Mouse (Mus musculus): ENCODE measurements around the gene Rab31. TPM values are rescaled to one million over a fixed set of nuclear protein-coding genes. Genes with fewer than 3 reads are reported as not detected.

Gene Rab31
- 2.4 TPM for total RNA-seq (2023)

GRCm38 (mm10) chr17:65771951-65772934 is at the start of gene Rab31:
Rab31 (minus strand) TSS chr17:65772752.

DNA sequence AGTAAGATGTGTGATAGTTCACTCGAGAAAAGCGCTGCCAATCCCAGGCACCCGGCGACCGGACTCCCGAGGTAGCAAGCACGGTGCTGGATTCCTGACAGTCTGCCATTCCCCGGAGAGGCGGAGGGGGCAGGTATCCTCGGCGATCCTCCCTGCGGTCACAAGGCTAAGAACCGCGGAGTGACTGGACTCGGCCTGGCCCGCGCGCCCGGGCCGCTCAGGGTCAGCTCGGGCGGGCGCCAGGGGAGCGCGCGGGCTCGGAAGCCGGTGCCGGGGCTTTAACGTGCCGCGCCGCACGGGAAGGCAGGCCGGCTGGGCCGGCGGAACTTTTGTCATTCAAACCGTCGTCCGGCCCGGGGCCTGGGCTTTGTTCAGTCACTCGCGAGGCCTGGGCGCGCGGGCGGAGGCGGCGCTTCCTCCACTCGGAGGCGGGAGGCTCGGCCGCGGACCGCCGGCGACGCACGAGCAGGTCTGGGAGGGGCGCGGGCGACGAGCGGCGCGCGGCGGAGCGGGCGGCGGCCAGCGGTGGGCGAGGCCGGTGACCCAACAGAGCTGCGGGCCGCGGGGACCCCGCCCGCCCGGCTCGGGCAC is 10.1 kb upstream of the Rab31 start, which contains the start of gene Ppp4r1:
Ppp4r1 (plus strand) TSS at position 23 of the 591 bp plus-strand sequence.

GRCm38 (mm10) chr17:65641734-65642218 is 130.8 kb downstream of the Rab31 start, which contains the start of gene Txndc2:
Txndc2 (minus strand) TSS chr17:65642168.

GRCm38 (mm10) chr17:65613463-65614412 is 158.8 kb downstream of the Rab31 start, which contains the start of gene Vapa:
Vapa (minus strand) TSS chr17:65613555.

Other genes starting within 250 kb of the Rab31 start
- not detected for gene Tmem232, start 232.0 kb downstream of the Rab31 start, total RNA-seq (2023)
- gene Vapa, start 159.2 kb downstream of the Rab31 start, total RNA-seq (2023): 68.3 TPM
- not detected for gene Txndc2, start 130.6 kb downstream of the Rab31 start, total RNA-seq (2023)
- gene Ppp4r1, start 9.8 kb upstream of the Rab31 start, total RNA-seq (2023): 70.6 TPM
- gene Ralbp1, start 113.0 kb upstream of the Rab31 start, total RNA-seq (2023): 41.7 TPM
- gene Twsg1, start 178.5 kb upstream of the Rab31 start, total RNA-seq (2023): 17.8 TPM

All from CD8-positive naive resting alpha-beta T cell, adult 57 days (primary cell).